Mouse (Mus musculus): ENCODE results near the gene Pla2g4a. TPM values are rescaled to one million over a fixed set of nuclear protein-coding genes. Genes with fewer than 3 reads are reported as not detected.
A peak's percentile ranks its signal among the peaks of the same experiment; 100 is the strongest.

The Pla2g4a gene
- polyA plus RNA-seq, 1 experiment from 2014 or later = 1.2 TPM

DNA sequence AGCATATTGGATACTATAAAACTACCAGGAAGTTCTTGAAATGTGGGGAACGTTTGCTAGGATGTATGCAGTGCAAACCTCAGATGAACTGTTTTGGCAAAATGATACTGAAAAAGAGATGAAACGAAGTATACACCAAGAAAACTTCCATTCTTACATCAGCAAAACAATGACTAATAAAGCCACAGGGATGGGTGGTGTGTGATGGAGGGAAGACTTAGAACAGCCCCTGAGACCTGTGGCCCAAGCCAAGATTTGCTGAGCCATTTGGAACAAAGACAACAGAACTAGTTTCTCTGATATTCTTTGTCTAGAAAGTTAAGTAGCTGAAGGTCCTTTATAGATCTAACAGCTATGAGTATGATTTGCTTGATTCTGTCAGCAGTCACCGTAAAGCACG, 105.5 kb downstream of the Pla2g4a start:
- DNase-seq (ENCODE audit: low spot score) (no peak), ATAC-seq (no peak)
- no peaks in the 10 kb centered on the region for H3K36me3 ChIP-seq (ENCODE audit: control insufficient read depth, insufficient read depth, low read length)
- no peaks in the 10 kb centered on the region for H3K27me3 ChIP-seq (replicated peaks; ENCODE audit: control insufficient read depth, insufficient read depth, low read length)
- H3K27ac ChIP-seq (ENCODE audit: low read depth, low read length) = no peak overlapping the region
- WGBS = 90% methylated on average over 4 of the region's 4 CpGs
- H3K4me2 ChIP-seq (ENCODE audit: low read length) = no peak overlapping the region
- no peak overlapping the region for H3K9ac ChIP-seq (ENCODE audit: low read length)
- no peaks in the 10 kb centered on the region for H3K4me1 ChIP-seq (ENCODE audit: control insufficient read depth, insufficient read depth, low read length)
- no peak overlapping the region for H3K4me3 ChIP-seq (ENCODE audit: low read depth, low read length)
- no peaks in the 10 kb centered on the region for H3K9me3 ChIP-seq (replicated peaks; ENCODE audit: control insufficient read depth, low read length)

DNA sequence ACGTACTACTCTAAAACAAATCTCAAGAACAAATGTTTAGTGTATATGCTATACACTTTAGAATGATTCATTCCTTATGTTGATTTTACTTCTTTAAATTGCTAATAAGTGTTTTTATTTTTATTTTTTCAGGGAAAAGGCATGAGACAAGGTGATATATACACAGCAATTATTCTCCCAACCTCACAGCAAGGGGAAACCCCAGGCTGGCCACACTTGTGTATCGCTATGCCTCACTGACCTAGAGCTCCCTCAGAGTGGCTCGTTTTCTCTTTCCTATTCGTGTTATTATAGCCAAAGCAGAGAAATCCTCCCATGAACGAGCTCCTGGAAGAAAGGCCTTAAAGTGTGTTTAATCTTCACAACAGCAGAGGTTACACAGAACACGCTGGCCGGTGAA, 106.2 kb downstream of the Pla2g4a start:
- no peak overlapping the region for H3K4me2 ChIP-seq (ENCODE audit: low read length)
- H3K4me1 ChIP-seq (ENCODE audit: control insufficient read depth, insufficient read depth, low read length) = no peaks in the 10 kb centered on the region
- H3K27me3 ChIP-seq (replicated peaks; ENCODE audit: control insufficient read depth, insufficient read depth, low read length) = no peaks in the 10 kb centered on the region
- H3K9me3 ChIP-seq (replicated peaks; ENCODE audit: control insufficient read depth, low read length) = no peaks in the 10 kb centered on the region
- H3K9ac ChIP-seq (ENCODE audit: low read length) = no peak overlapping the region
- H3K4me3 ChIP-seq (ENCODE audit: low read depth, low read length) = no peak overlapping the region
- ATAC-seq = no peak
- WGBS = 77% methylated on average over 7 of the region's 7 CpGs
- no peaks in the 10 kb centered on the region for H3K36me3 ChIP-seq (ENCODE audit: control insufficient read depth, insufficient read depth, low read length)
- no peak overlapping the region for H3K27ac ChIP-seq (ENCODE audit: low read depth, low read length)
- no peak for DNase-seq (ENCODE audit: low spot score)

DNA sequence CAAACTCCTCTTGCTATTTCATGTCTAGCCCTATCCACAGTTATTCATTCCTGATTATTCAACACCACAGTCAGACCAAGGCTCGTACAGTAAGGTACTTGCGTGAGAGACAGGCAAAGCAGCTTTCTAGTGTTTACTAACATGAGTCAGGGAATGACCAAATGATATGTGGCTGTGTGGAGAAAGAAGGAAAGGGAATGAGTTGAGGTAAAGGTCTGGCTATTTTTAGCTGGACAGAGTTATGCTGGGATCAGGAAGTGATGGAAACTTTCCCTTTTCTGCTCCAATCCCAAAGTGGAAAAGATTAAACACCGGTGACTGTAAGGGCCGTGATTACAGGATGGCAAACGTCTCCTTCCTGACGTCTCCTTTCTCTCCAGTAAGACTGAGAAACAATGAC, 114.4 kb downstream of the Pla2g4a start:
- Histone ChIP-seq H3K36me3 (ENCODE audit: control insufficient read depth, insufficient read depth, low read length) (no peaks in the 10 kb centered on the region), H3K9ac (ENCODE audit: low read length) (no peak overlapping the region), H3K4me3 (ENCODE audit: low read depth, low read length) (no peak overlapping the region), H3K4me1 (ENCODE audit: control insufficient read depth, insufficient read depth, low read length) (no peaks in the 10 kb centered on the region), H3K4me2 (ENCODE audit: low read length) (no peak overlapping the region), H3K9me3 (replicated peaks; ENCODE audit: control insufficient read depth, low read length) (no peaks in the 10 kb centered on the region), H3K27ac (ENCODE audit: low read depth, low read length) (no peak overlapping the region), H3K27me3 (replicated peaks; ENCODE audit: control insufficient read depth, insufficient read depth, low read length) (no peaks in the 10 kb centered on the region)
- ATAC-seq (no peak), DNase-seq (ENCODE audit: low spot score) (no peak)
- 68% methylated on average over 6 of the region's 6 CpGs for WGBS

DNA sequence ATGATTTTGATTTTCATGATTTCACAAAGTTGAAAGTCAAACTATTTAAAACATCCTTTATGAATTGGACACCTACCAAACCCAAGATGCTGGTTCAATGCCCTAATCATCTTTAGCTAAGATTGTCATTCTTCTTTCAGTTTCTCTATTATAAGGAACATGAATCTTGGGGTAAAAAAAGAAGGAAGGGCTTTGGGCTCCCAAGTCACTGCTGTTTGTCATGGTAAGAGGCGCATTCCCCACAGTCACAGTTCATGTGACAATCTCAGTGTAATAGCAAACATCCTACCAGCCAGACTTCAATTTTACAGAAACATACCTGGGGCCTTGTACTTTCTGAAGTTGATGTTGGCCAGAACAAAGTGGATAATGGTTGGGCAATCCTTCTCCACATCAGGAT, 119.2 kb downstream of the Pla2g4a start:
- WGBS = 97% methylated on average over 1 of the region's 1 CpGs
- Histone ChIP-seq H3K4me1 (ENCODE audit: control insufficient read depth, insufficient read depth, low read length) (no peaks in the 10 kb centered on the region), H3K36me3 (ENCODE audit: control insufficient read depth, insufficient read depth, low read length) (no peaks in the 10 kb centered on the region), H3K4me3 (ENCODE audit: low read depth, low read length) (no peak overlapping the region), H3K4me2 (ENCODE audit: low read length) (no peak overlapping the region), H3K27me3 (replicated peaks; ENCODE audit: control insufficient read depth, insufficient read depth, low read length) (no peaks in the 10 kb centered on the region), H3K9me3 (replicated peaks; ENCODE audit: control insufficient read depth, low read length) (no peaks in the 10 kb centered on the region), H3K9ac (ENCODE audit: low read length) (no peak overlapping the region), H3K27ac (ENCODE audit: low read depth, low read length) (no peak overlapping the region)
- DNase-seq (ENCODE audit: low spot score) = no peak
- no peak for ATAC-seq

DNA sequence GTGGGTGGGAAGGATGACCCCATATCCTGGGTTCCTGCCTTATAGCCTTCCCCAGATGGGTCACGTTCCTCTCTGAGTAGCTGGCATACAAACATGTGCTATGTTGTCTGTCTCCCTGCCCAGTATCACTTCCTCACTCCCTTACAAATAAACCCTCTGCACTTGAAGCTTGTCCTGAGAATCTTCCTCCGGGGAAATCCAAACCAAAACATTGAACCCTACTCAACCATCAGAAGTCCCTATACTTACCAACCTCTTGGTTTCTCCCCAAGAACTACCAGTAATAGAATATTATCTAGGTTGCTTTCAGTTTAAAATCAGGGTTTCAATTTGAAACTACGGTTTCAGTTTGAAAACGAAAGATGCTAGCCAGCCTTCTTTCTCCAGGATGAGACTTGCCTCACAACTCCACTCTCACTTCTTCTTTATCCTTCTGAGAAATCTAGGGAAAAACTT, 120.1 kb downstream of the Pla2g4a start:
- WGBS = 92% methylated on average over 4 of the region's 4 CpGs
- H3K27ac ChIP-seq (ENCODE audit: low read depth, low read length) = no peak overlapping the region
- DNase-seq (ENCODE audit: low spot score) = no peak
- no peak for ATAC-seq
- H3K4me3 ChIP-seq (ENCODE audit: low read depth, low read length) = no peak overlapping the region
- no peaks in the 10 kb centered on the region for H3K27me3 ChIP-seq (replicated peaks; ENCODE audit: control insufficient read depth, insufficient read depth, low read length)
- H3K36me3 ChIP-seq (ENCODE audit: control insufficient read depth, insufficient read depth, low read length) = no peaks in the 10 kb centered on the region
- H3K4me1 ChIP-seq (ENCODE audit: control insufficient read depth, insufficient read depth, low read length) = no peaks in the 10 kb centered on the region
- H3K9me3 ChIP-seq (replicated peaks; ENCODE audit: control insufficient read depth, low read length) = no peaks in the 10 kb centered on the region
- H3K4me2 ChIP-seq (ENCODE audit: low read length) = no peak overlapping the region
- H3K9ac ChIP-seq (ENCODE audit: low read length) = no peak overlapping the region

DNA sequence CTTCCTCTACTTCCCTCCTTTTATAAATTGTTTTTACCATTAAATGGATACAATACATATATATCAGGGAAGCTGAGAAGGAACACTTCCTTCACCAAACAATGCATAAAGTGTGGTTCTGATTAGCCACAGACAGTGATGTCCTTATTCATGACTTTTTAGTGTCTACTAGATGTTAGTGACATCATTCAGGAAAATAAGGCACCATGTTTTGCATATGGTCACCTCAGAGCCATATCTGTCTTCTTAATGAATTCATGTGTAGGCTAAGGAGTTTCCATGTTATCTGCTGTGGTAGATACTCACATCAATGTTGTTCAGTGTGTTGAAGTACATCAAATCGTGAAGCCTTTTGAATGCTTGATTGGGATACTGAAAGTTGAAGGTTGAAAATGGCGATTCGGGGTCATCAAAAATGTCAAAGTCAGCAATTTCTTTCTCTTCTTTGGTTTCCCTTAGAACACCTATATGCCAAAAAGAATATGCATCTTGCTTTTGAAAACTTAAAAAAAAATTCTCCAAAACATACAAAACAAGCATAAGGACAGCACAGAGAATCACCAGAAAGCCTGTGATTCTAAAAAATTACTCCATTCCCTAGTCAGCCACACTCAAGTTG, 120.7 kb downstream of the Pla2g4a start:
- DNase-seq (ENCODE audit: low spot score) (no peak), ATAC-seq (no peak)
- Histone ChIP-seq H3K36me3 (ENCODE audit: control insufficient read depth, insufficient read depth, low read length) (no peaks in the 10 kb centered on the region), H3K4me1 (ENCODE audit: control insufficient read depth, insufficient read depth, low read length) (no peaks in the 10 kb centered on the region), H3K9me3 (replicated peaks; ENCODE audit: control insufficient read depth, low read length) (no peaks in the 10 kb centered on the region), H3K4me3 (ENCODE audit: low read depth, low read length) (no peak overlapping the region), H3K27me3 (replicated peaks; ENCODE audit: control insufficient read depth, insufficient read depth, low read length) (no peaks in the 10 kb centered on the region), H3K9ac (ENCODE audit: low read length) (no peak overlapping the region), H3K27ac (ENCODE audit: low read depth, low read length) (no peak overlapping the region), H3K4me2 (ENCODE audit: low read length) (no peak overlapping the region)
- WGBS = 91% methylated on average over 3 of the region's 3 CpGs

DNA sequence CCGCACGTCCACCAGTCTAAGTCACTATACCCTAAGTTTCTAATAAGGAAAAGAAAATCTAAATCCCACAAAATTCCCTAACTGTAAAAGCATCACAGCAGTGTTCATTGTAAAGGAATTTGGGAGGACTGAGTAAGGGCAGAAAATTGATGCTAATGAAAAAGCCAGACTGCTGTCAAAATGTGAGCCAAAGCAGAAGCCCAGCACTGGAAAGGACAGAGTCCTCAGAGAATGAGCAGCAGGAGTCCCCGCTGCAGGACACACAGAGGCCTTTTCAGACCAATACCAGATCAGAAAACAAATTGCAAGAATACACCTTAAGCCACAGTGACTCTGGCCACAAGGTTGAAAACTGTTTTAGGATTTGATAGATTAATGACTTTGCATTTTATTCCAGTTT, 124.6 kb downstream of the Pla2g4a start:
- H3K4me3 ChIP-seq (ENCODE audit: low read depth, low read length) = no peak overlapping the region
- no peak overlapping the region for H3K4me2 ChIP-seq (ENCODE audit: low read length)
- 86% methylated on average over 3 of the region's 3 CpGs for whole genome bisulfite sequencing
- H3K36me3 ChIP-seq (ENCODE audit: control insufficient read depth, insufficient read depth, low read length) = no peaks in the 10 kb centered on the region
- ATAC-seq (no peak), DNase-seq (ENCODE audit: low spot score) (no peak)
- H3K4me1 ChIP-seq (ENCODE audit: control insufficient read depth, insufficient read depth, low read length) = no peaks in the 10 kb centered on the region
- no peak overlapping the region for H3K27ac ChIP-seq (ENCODE audit: low read depth, low read length)
- no peaks in the 10 kb centered on the region for H3K27me3 ChIP-seq (replicated peaks; ENCODE audit: control insufficient read depth, insufficient read depth, low read length)
- H3K9ac ChIP-seq (ENCODE audit: low read length) = no peak overlapping the region
- no peaks in the 10 kb centered on the region for H3K9me3 ChIP-seq (replicated peaks; ENCODE audit: control insufficient read depth, low read length)

DNA sequence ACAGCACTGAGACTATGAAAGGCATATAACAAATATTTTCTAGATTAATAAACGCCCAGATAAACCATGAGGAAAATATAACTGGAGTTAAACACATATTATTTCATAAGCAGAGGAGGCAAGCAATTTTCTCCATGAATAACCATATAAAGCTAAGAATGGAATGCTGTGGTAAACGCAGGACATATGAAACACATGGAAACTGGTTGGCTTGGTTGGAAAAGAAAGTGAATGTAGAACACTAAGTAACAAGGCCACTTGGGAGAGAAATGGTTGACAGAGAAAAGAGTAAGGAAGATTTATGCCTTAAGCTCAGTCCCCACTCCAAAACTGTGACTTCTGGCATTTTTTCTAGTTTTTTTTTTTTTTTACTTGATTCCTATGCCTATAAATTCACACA, 127.2 kb downstream of the Pla2g4a start:
- H3K27me3 ChIP-seq (replicated peaks; ENCODE audit: control insufficient read depth, insufficient read depth, low read length) = no peaks in the 10 kb centered on the region
- no peak for DNase-seq (ENCODE audit: low spot score)
- no peaks in the 10 kb centered on the region for H3K4me1 ChIP-seq (ENCODE audit: control insufficient read depth, insufficient read depth, low read length)
- no peak for ATAC-seq
- WGBS = 86% methylated on average over 2 of the region's 2 CpGs
- H3K9me3 ChIP-seq (replicated peaks; ENCODE audit: control insufficient read depth, low read length) = no peaks in the 10 kb centered on the region
- no peaks in the 10 kb centered on the region for H3K36me3 ChIP-seq (ENCODE audit: control insufficient read depth, insufficient read depth, low read length)
- H3K4me3 ChIP-seq (ENCODE audit: low read depth, low read length) = no peak overlapping the region
- no peak overlapping the region for H3K9ac ChIP-seq (ENCODE audit: low read length)
- no peak overlapping the region for H3K4me2 ChIP-seq (ENCODE audit: low read length)
- no peak overlapping the region for H3K27ac ChIP-seq (ENCODE audit: low read depth, low read length)

DNA sequence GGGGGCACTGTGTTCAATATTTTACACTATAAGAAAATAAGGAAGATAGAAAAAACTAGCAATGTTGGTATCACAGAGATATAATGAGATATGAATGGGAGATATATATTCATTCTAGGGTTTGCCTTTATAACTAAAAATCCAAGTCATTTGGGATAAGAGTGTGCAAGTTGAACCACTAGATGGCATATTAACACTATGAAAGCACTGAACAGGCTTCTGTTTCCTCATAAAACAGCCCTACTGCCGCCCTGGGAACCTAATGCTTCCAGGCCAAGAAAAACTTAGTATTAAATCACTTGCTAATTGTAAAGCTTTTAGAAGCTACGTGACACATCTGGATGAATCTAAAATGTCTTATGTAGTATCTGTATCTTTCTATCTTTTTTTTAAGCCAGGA, 128.1 kb downstream of the Pla2g4a start:
- H3K4me3 ChIP-seq (ENCODE audit: low read depth, low read length) = no peak overlapping the region
- ATAC-seq = peak; percentile 91

More for the DNA sequence above, 128.1 kb downstream of the Pla2g4a start:
- Histone ChIP-seq H3K27me3 (replicated peaks; ENCODE audit: control insufficient read depth, insufficient read depth, low read length) (no peaks in the 10 kb centered on the region), H3K36me3 (ENCODE audit: control insufficient read depth, insufficient read depth, low read length) (no peaks in the 10 kb centered on the region), H3K4me2 (ENCODE audit: low read length) (no peak overlapping the region), H3K4me1 (ENCODE audit: control insufficient read depth, insufficient read depth, low read length) (no peaks in the 10 kb centered on the region), H3K9ac (ENCODE audit: low read length) (no peak overlapping the region), H3K9me3 (replicated peaks; ENCODE audit: control insufficient read depth, low read length) (no peaks in the 10 kb centered on the region), H3K27ac (ENCODE audit: low read depth, low read length) (no peak overlapping the region)
- WGBS = 37% methylated on average over 2 of the region's 2 CpGs
- peak; percentile 84 for DNase-seq (ENCODE audit: low spot score)
